Mouse (Mus musculus): ENCODE data around the gene Chodl.

The Chodl gene

GRCm38 (mm10) chr16:78930382-78931286 lies at the start of gene Chodl:
Chodl (plus strand) TSS chr16:78930948.
- DNase-seq = peak; percentile 24

- DNase-seq = no peak
Observed at GRCm38 (mm10) chr16:78922644-78923043, 8.1 kb upstream of the Chodl start.

DNA sequence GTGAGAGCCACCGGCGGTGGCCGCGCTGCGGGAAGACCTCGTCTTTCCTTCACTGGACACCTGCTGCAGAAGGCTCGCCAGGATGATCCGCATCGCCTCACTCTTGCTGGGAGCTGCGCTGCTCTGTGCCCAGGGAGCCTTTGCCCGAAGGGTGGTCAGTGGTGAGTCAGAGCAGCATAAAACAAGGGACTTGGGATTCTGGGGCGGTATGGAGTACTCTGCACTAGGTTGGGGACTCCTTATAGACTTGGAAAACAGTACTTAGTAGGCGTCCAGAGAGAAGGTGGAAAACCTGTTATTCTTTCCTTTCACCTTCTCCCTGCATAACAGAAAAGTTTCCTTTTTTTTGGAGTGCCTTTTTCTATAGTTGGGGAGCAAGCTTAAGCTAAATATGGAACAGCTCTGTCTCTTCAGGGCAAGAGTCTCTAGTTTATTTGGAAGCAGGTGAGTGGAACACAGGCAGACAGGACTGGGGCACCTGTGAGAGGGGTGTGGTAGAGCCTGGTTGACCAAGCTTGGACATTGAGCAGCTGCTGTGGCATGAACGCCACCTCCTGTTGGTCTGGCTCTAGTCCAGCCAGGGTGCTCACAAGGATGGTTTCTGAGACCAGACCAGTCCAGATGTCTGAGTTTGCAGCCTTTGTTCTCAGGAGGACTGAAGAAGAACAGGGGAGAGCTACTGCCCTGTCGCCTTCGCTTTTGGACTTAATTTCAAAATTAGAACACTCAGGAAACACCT lies 708 bp downstream of the Chodl start:
- no peak for DNase-seq

GRCm38 (mm10) chr16:78934298-78934697 lies 3.5 kb downstream of the Chodl start:
- no peak for DNase-seq

DNA sequence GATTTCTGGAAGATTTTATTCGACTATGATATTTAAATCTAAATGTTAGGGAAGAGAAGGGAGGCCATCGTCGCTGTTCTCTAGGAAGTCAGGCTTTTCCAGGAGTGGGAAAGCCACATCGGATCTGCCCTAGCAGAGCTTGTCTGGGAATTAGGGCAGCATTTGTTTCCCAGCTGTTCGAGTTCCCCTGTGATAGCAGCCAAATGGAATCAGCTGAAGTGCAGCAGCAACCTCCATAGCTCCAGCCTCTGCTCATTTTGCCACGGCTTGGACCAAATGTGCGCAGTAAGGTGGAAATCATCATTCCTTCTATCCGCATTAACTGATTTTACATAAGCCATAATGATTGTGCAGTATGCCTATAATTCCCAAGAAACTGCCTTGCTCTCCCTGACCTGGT lies 7.0 kb downstream of the Chodl start:
- no peak for DNase-seq

- DNase-seq = no peak
Observed at GRCm38 (mm10) chr16:78950359-78950758, 19.6 kb downstream of the Chodl start.

- no peak for DNase-seq
Observed at GRCm38 (mm10) chr16:78957434-78957833, 26.7 kb downstream of the Chodl start.

- DNase-seq = no peak
Observed at GRCm38 (mm10) chr16:78969091-78969731, 38.5 kb downstream of the Chodl start.

DNA sequence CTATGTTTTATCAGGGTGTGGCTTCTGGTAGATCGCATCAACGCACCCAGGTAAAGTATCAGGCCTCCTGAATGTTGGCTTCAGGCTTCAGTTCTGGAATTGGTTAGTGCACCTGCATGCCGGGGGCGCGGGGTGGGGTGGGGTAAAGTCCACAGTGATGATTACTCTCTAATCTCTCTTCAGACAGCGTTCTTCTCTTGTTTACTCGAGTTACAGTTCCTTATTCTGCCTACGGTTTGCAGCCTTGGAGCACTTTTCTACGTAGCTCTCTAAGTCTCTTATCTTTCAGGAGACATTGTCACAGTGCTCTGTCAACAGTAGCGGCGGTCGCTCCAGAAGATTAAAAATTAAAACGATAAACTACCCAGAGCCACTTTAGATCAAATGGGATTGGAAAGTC lies 43.4 kb downstream of the Chodl start:
- no peak for DNase-seq

DNA sequence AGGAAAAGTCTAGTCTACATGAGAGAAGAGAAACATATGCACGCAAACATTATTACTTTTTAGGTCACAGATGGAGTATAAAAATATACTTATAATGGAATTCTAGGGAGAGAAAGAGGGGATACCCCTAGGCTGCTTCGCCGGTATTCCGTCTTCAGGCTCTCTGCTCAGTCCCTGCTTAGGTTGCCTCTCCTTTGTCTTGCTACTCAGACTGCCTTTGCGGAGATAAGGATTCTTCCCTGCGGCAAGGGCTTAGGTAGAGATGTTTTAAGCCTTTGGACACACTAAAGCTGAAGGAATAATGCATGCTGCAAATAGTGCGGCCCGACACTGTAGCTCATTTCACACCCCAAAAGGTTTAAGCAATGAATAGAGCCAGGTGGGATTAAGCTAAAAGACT lies 45.6 kb downstream of the Chodl start:
- DNase-seq = no peak

Data from right cerebral cortex, postnatal 25 days (tissue).